Mouse (Mus musculus): ENCODE measurements at regions not wholly inside any gene's neighbourhood (a gene's known extent, or its start where the extent isn't known, plus 50 kb on each side); places are given as distances from the start of the nearest gene placed in this dataset.

- DNase-seq (ENCODE audit: low read depth, low spot score): no peak
These were observed 68.4 kb upstream of the Tpm1 start for GRCm38 (mm10) chr9:67117639-67118038.

- DNase-seq (ENCODE audit: low read depth, low spot score): no peak
These were observed 66.8 kb upstream of the Tpm1 start for GRCm38 (mm10) chr9:67115991-67116390.

- DNase-seq (ENCODE audit: low read depth, low spot score): no peak
These were observed 64.9 kb upstream of the Tpm1 start for GRCm38 (mm10) chr9:67114099-67114498.

- DNase-seq (ENCODE audit: low read depth, low spot score): no peak
These were observed 62.8 kb upstream of the Tpm1 start for GRCm38 (mm10) chr9:67111836-67112584.

- no peak for DNase-seq (ENCODE audit: low read depth, low spot score)
These were observed 58.7 kb upstream of the Tpm1 start for GRCm38 (mm10) chr9:67107938-67108337.

- DNase-seq (ENCODE audit: low read depth, low spot score): no peak
These were observed 56.7 kb upstream of the Tpm1 start for GRCm38 (mm10) chr9:67105867-67106266.

- DNase-seq (ENCODE audit: low read depth, low spot score): no peak
These were observed 56.0 kb upstream of the Tpm1 start for GRCm38 (mm10) chr9:67105216-67105615.

GRCm38 (mm10) chr9:67104616-67105015 lies 55.4 kb upstream of the Tpm1 start:
- DNase-seq (ENCODE audit: low read depth, low spot score): no peak

GRCm38 (mm10) chr9:67102578-67102977 lies 53.4 kb upstream of the Tpm1 start:
- no peak for DNase-seq (ENCODE audit: low read depth, low spot score)

- no peak for DNase-seq (ENCODE audit: low read depth, low spot score)
These were observed 50.3 kb upstream of the Tpm1 start for GRCm38 (mm10) chr9:67099471-67099870.
